Mouse (Mus musculus) urinary bladder, postnatal 10 days (tissue): ENCODE measurements at regions not wholly inside any gene's neighbourhood (a gene's known extent, or its start where the extent isn't known, plus 50 kb on each side); places are given as distances from the start of the nearest gene placed in this dataset.

ENCODE experiments used
- DNase-seq: peaks from one replicate; pipeline ENCODE4 v3.0.0; 2022; ENCODE audit warnings: low spot score

DNA sequence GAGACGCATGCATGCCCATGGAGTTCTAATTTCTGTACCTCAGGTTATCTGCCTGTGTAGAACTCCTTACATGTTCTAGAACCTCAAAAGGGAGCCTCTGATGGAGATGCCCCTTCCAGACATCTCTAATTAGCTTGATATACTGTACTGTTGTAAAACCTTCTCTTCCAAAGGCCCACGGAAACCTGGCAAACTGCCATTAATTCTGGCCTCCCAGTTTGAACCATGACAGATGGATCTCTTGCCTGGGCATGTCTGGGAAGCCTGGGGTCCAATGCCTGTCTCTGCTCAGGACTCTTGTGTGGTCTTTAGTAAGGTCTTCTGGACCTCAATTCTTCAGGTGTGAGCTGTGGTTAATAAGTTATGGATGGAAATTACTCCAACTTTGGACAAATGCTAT is 207.7 kb upstream of the Camk1g start:
- no peak for DNase-seq

DNA sequence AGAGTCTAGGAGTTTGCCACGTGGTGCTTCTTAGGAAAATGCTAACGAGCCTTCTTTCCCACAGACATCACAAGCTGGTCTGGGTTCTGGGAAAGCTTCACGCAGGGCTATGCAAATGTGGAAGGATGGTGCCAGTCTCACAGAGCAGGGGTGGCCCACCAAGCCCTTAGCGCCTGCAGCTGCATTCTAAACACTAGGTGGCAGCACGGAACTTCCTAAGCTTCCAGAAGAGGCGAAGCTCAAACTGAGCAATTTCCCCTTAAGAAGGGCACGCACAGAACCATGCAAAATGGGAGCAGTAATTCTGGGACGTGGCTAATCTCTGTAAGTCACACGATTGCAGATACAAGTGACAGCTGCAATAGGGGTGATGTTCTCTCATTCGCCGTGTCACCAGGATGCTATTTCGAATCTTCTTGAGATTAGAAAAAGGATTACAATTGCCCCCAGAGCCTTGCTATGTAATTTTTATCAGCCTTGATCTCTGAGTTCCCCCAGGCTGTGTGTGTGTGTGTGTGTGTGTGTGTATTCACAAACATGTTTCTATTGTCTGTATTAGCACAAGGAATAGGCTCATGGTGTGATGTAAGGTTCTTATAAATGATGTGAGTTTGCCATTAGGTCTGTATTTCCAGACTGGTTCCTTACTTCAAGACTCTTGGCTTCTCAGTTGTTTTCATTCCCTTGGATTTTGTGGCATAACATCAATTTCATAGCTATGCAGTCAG is 206.1 kb upstream of the Camk1g start:
- DNase-seq = no peak

DNA sequence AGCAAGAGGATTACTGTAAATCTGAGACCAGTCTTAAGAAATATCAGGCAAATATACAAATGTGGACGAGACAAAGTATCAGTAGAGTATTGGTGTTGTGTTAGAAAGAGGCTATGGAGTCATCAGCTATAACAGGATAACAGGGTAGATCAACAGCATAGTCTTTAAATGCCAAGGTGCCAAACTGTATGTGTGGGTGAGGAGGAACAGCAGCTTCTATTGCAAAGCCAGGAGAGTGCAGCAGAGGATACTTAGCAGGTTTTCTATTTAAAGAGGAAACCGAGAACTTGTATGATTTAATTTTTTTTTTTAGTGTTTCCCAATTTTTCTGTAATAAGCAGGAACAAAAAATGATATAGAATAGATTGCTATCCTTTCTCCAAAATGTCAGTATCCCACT is 202.7 kb upstream of the Camk1g start:
- DNase-seq = no peak

DNA sequence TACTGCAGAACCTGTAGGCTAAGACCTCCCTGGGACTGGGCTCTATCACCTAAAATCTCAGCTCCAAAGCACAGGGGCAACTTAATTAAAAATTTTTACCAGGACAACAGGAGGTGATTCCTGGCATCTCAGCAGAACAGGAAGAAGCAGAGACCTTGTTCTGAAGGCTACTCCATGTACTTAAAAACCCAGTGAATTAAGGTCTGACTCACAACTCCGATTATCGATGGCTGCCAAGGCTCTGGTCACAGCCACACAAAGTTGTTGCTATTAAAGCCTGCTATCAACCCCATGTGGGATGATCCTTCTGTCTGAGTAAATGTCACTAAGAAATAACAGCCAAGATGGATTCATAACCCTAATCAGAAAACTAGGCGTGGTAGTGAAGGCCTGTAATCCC is 202.3 kb upstream of the Camk1g start:
- no peak for DNase-seq

DNA sequence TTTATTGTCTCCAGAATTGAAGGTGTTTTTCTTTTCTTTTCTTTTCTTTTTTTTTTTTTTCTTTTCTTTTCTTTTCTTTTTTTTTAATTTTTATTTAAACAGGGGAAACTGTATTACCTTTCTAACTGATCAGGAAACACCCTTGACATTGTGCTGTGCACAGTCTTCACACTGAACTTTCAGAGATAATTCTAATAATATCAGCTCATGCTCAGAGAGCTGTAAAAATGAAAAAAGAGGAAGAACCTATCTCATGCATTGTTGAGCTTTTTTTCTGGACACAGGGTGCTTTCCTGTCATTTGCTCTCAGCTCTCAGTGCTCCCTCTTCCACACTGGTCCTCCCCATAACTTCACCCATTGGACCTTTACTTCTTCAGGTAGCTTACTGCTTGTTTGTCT is 201.0 kb upstream of the Camk1g start:
- DNase-seq = no peak

DNA sequence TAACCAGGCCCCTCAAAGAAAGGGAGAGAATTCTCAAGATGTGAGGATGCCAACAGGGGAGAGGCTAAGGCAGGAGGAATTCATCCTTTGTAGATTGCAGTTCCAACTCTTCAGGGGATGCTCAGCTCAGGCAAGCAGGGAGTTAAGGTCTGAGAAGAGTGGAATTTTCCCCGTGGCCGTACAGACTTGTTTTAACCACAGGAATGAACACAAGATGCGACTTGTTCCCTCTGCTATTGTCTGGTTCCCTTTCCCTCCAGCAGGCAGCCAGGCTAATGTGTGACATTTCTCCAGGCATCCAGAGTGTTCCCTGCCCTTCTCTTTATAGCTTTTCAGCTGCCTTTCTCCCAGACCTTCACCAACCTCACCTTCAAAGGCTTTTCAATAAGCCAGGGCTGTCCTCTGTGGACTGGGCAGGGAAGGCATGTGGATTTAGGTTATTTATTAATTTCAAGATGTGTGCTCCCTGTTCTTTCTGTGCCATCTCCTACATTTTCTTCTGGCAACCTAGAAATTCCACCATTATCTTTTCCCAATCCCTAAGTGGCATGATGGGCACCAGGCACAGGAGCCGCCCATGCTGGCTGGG is 198.6 kb upstream of the Camk1g start:
- DNase-seq = no peak

DNA sequence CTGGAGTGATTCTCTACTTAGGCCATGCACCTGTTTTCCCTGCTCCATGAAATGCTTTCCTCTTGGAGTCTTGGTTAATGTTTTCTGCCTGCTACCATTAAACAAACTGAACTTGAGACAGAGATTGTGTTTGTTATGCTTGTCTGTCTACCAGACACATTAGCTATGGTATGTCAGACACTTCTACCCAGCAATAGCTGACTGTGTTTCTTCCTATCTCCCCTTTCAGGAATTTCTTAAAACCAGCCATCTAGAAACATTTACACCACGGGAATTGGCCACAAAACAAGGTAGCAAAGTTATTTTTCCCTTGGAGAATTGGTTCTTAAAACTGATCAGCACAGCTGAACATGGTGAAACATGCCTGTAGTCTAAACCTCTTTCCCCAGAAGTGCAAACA is 197.1 kb upstream of the Camk1g start:
- DNase-seq = no peak

DNA sequence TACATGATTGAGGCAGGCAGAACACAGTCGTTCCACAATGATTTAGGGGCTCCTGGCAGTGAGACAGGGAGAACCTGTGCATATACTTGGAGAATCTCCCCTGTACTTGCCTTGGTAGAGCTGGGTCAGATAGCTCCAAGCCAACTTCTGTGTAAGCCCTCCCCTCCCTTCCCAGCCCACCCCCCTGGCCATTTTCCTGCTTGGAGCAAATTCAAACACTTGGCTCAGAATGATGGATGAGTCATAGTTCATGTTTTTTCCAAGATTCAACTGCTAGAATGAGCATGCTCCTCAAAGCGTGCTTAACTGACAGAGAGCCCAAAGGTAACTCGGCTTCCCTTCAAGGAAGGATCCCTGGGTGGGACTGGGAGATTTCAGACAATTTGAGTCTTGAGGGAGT is 194.1 kb upstream of the Camk1g start:
- no peak for DNase-seq

DNA sequence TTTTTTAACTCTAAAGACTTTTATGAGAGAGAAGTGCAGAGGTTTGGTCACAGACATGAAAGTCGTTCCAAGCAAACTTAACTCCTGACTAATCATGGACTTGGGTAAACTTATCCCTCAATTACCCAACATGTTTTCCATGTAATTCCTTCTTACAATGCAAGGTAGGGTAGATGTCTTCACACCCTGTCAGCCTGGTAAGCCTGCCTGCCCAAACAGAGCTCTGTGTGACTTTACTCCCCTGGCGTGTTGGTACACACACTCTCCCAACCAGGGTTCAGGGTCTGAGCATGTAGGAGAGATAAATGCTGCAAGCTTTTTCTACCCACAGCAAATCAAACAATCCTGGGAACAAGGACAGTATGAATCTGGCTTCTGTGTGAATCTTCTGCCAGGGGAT is 192.1 kb upstream of the Camk1g start:
- no peak for DNase-seq

DNA sequence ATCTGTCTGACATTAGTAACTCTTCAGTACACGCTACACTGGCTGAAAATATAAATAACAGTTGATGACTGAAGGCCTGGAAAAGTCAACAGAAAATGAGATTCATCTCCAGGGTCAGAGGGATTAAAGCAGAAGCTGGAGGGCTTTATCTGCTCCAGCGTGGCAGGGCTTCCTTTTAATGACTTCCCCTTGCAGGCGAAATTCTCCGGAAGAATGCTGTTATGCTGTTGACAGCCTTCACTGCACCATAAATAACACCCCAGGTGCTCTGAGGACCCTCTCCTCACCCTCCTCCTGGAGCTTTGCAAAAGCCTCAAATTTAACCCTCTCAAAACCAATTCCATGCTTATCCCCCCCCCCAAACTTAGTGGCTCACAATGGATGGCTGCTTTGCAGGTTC is 188.0 kb upstream of the Camk1g start:
- no peak for DNase-seq

DNA sequence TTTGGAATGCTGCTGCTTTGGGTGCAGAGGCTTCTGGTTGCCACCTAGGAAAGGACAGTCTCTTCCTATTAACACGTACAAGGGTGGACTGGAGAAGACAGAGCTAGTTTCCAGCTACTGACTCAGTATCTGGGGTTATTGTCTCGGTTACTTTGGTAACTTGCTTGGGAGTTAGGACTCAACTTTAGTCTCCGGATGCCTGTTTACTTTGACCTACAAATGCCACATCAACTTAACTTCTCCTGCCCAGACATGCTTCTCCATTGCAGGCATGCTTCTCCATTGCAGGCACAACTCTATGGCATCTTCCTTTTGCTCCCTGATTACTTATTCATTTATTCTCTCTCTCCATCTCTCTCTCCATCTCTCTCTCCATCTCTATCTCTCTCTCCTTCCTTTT is 184.6 kb upstream of the Camk1g start:
- DNase-seq = no peak

DNA sequence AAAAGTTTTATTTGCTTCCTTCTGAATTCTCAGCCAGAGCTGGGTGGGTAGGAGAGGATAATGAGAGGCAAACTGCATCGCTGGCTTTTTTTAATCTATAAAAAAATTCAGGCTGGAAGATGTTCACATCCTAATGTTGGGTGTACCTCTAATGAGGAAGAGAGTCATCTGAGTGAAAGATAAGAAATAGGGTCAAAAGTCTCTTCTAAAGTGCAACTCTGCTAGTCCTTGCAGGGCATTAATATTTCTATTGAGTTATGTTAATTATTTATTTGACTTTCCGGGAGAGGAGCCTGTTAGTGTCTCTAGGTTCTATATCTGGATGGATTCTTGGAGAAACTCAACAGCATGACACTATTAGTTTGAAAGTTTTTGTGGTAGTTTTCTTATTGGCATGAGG is 182.2 kb upstream of the Camk1g start:
- DNase-seq = no peak

DNA sequence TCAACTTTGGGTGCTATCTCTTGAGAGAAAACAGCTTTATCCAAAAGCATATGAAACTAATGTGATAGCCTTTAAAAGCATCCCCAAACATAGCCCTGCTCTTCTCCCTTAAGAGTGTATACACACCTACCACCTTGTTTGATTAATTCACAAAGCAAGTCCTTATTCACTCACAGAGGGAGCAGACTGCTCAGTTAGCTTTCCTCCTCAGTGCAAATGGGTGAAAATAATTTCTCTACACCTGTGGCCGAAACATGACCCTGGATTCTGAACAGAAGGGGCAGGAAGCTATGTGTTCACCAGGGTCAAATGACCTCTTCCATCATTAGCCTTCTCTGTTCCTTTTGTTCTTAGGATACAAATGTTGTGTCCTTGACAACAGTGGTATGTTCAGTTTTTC is 181.2 kb upstream of the Camk1g start:
- no peak for DNase-seq

DNA sequence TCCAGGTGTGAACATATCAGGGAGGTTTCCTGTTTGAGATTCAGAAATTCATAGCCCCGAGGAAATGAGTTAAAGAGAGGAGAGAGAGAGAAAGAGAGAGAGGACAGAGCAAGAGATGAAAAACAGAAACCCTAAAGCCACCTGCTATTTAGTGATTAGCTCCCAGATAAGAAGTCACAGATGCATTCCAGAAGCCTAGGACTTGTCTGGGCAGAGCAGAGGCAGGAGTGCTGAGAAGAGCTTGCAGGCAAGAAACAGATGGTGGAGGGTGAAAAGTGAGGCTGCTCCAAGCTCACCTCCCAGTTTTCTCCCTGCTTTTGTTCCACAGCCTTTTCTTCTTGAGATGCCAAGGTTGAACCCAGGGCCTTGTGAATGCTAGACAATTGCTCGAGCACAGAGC is 180.7 kb upstream of the Camk1g start:
- no peak for DNase-seq

DNA sequence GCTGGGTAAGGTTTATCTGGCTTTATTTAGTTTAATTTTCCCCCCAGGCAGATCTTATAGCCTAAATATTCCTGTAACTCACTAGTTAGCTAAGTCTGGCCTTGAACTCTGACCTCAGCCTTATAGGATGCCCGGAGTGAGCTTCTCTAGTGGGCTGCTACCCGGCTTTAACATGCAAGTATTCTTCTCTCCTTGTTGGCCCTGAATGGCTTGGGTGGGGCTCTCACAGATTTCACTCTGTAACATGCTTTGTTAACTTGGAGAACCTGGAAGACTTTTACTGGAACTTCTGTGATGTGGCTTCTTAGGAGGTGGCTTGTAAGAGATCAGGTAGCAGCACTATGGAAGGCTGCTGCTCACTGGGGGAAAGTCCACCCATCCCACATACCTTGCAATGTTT is 177.3 kb upstream of the Camk1g start:
- DNase-seq = no peak

DNA sequence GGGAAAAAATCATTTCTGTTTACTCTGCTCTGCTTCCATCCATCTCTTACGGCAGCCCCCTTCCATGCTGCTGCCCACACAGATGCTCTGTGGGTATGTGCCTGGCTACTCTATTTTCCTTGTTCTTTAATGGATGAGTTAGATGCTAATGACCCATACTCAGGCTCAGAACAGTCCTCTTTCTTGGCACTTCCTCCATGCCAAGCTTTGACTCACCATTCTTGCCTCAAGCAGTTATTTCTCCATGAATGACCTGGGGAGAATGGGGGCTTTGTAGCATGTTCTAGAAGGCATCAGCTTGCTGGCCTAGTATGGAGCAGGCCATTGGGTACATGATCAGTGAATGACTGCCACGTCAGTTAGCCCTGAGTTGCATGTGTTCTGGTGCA is 175.9 kb upstream of the Camk1g start:
- DNase-seq = no peak

DNA sequence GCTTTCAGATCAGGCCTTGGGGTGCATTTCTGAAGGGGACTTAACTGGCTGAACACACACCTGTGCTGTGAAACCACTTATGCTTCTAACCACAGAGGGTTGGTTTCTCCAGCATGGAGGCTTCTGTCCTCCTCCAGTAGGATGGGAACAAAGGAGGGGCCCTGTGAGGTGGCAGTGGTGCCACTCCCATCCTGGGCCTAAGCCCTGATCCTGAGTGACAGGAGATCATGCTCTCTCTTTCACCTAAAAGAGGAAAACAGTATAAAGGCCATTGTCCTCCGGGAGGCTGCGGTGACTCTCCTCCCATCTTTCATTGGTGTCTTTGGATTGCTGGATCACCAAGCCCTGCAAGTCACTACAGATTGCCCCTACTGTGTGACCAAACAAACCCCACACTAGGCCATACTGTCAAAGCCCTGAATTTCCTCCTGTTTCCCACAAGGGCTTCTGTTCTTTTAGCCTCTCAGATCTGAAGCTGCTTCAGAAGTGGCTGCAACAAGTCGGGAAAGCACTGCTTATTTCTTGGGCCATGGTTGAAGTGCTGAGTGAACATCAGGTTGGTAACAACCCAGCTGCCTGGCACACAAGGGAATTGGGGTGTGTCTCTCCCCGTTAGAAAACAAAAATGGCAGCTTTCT is 175.4 kb upstream of the Camk1g start:
- DNase-seq = no peak

DNA sequence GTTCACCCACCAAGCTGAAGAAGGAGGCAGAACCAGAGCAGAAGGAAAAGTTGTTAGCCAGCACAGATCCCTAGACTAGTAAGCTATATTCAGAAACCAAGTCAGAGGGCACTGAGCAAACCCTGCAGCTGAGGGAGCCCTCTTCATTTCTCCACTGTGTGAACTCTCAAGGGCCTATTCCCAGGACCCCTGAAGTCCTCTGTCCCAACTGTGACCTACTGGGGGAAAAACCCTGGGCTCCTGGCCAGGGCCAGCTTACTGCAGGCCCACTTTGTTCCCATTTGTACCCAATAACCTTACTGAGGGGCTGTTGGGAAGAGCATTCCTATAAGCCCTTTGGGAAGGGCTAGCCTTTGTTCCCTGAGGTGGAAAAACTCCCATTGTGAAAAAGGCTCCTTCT is 174.7 kb upstream of the Camk1g start:
- DNase-seq = no peak

DNA sequence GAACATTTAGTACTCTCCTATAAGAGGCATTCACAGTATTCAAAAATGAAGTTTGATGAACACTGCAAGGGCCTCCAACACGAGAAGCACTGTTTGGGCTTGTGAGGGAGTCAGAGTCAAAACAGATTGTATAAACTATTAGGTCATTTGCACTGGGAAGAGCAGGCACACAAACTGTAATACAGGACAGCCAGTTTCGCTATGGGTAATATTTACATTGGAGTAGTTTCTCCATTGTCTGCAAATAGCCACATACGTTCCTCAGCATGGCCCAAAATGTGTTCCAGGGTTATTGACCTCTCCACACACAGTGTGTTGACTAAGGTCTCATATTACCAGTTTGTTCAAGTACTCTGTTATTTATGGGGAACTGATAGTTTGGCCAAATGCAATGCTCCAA is 173.7 kb upstream of the Camk1g start:
- no peak for DNase-seq

DNA sequence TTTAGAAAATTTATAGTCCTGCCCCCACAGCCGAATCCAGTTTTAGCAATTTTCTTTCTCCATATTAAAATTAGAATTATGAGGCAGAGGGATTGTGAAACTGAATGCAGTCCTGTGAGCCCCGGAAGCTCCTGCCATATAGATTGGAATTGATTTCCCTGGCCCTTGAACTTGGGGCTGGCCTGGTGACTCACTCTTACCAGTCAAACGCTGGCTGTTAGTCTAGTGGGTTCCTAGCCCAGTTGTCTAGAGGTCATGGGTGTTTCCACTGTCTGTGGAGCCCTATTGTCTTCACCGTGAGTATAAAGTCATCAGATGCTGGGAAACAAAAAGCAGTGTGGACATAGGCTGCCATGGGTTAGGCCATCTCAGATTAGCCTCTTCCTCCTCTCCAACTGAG is 173.2 kb upstream of the Camk1g start:
- DNase-seq = no peak

DNA sequence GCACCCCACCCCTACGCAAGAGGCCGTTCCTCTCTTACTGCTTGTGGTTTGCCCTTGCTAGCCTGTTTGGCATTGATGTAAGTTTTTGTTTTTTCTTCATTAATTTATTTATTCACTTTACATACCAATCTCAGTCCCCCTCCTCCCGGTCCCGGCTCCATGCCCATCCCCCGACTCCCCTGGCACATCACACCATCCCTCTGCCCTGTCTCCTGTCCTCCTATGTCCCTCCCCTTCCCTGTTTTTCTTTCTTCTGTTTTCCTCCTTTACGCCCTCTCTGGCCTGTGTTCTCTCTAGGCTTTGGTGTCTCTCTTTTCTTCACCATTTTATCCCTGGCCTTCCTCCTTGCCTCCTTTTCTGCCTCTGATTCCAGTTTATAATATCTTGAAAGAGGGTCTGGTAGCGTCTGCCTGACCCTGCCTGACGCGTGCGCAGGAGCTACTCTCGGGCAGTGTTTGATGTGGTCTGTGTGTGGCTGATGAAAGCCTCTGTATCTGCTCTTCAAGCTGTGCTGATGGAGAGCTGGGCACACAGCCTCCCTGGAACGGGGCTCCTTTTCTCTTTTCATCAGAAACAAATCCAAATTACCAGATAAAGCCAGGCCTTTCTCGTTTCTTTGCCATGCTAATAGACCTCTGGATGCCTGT is 172.0 kb upstream of the Camk1g start:
- DNase-seq = no peak

DNA sequence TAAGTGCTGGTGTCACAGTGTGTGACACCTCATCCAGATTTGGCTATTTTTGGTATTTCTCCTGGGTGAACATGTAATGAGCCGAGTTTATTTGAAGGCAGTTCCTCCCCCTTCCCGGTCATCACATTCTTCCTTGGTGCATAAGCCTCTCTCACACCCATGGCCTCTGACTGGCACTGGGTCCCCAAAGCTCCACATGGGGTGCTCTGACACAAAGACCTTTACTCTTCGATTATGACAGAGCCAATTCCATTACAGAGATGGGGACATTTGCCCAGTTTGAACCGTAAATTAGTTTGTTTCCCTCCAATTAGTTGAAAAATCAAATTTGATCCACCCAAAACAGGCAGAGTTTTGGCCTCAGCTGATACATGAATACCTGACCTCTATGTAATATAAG is 171.2 kb upstream of the Camk1g start:
- no peak for DNase-seq

DNA sequence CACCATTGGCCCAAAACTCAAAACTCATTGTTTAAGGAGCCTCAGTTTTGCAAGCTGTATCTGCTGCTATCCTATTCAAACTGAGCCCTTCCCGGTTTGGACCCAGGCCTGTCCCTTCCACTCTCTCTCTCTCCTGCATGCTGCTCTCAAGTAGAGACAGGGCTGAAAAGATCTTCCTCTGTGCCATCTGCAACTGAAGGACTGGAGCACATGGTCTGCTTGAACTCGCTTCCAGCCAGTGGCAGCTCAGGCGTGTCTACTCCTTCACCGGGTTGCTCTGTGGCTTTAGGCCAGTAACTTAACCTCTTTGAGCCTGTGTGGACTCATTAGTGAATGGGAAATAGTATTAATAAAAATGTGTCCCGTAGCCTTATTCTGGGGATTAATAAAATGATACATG is 170.4 kb upstream of the Camk1g start:
- DNase-seq = no peak
